Mouse (Mus musculus): ENCODE measurements around the gene Bbx.

DNA sequence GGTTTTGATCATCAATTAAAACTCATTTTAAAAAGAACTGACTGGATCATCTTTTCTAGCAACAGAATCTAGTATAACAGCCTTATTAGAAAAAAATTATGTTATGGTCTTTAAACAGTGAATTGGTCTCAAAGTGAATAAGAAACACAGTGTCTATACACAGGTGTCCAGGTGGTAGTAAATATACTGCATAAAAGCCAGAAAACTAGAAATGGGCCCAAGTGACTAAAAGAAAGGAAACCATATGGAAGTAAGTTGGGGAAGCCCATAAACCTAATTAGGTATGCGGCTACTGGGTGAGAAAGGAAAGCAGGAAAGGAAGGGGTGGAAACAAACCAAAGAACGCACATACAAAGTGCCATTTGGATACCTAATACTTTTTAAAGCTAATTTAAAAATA, 107.4 kb downstream of the Bbx start:
- no peak for TF ChIP-seq POLR2A (IDR thresholded peaks at IDR 0.05; ENCODE audit: control insufficient read depth, extremely low read depth, insufficient read depth, low read length, poor library complexity)
- TF ChIP-seq CTCF (IDR thresholded peaks at IDR 0.05; ENCODE audit: borderline replicate concordance, control insufficient read depth, extremely low read depth, insufficient read depth, low read length, poor library complexity) = no peak
